Mouse (Mus musculus) olfactory bulb, adult 2 months (tissue): ENCODE data around the gene Kcng3.

Experiments
- CTCF ChIP-seq: fragments of 200-500 bp; IDR thresholded peaks from 2 replicates; pipeline ENCODE4 v1.5.1; 2012; ENCODE audit warnings: low read depth, mild to moderate bottlenecking, low read length, moderate library complexity; ENCODE audit not compliant: insufficient read depth
- POLR2A ChIP-seq: fragments of 200-500 bp; IDR thresholded peaks from 2 replicates; pipeline ENCODE4 v1.6.1; 2012; ENCODE audit warnings: mild to moderate bottlenecking, low read depth, low read length, moderate library complexity; ENCODE audit not compliant: insufficient read depth

- no peak for TF ChIP-seq CTCF
- TF ChIP-seq POLR2A = no peak
Observed at GRCm38 (mm10) chr17:83646425-83647163, 14.9 kb upstream of the Kcng3 start.
